Mouse (Mus musculus) liver, embryonic 15.5 days (tissue): ENCODE results near the gene Wdr81. TPM values are rescaled to one million over a fixed set of nuclear protein-coding genes. Genes with fewer than 3 reads are reported as not detected.
A peak's percentile ranks its signal among the peaks of the same experiment; 100 is the strongest.

Experiments used
- ATAC-seq: fragments of 200-750 bp; cut with Nextera tagmentation; 2 replicates; pipeline ENCODE4 v1.8.0; 2017; ENCODE audit warnings: moderate number of reproducible peaks, mild to moderate bottlenecking, moderate library complexity; ENCODE audit not compliant: insufficient read depth
- H3K27ac ChIP-seq: fragments of 300-500 bp; sonication (generic); replicated peaks from 2 replicates; pipeline ENCODE4 v1.5.1; 2015; ENCODE audit warnings: mild to moderate bottlenecking, inconsistent platforms
- H3K27me3 ChIP-seq: fragments of 300-500 bp; sonication (generic); 2 replicates; pipeline ENCODE4 v1.6.1; 2015; ENCODE audit warnings: mild to moderate bottlenecking, inconsistent platforms
- H3K36me3 ChIP-seq: fragments of 300-500 bp; sonication (generic); replicated peaks from 2 replicates; pipeline ENCODE4 v1.6.1; 2015; ENCODE audit warnings: moderate library complexity, mild to moderate bottlenecking, inconsistent platforms
- H3K4me1 ChIP-seq: fragments of 300-500 bp; sonication (generic); replicated peaks from 2 replicates; pipeline ENCODE4 v1.6.1; 2015; ENCODE audit warnings: inconsistent platforms
- H3K4me2 ChIP-seq: fragments of 300-500 bp; sonication (generic); 2 replicates; pipeline ENCODE4 v1.6.1; 2015; ENCODE audit warnings: moderate library complexity, mild to moderate bottlenecking, inconsistent platforms
- H3K4me3 ChIP-seq: fragments of 300-500 bp; sonication (generic); replicated peaks from 2 replicates; pipeline ENCODE4 v1.5.1; 2015; ENCODE audit warnings: mild to moderate bottlenecking, inconsistent platforms
- H3K9ac ChIP-seq: fragments of 300-500 bp; sonication (generic); 2 replicates; pipeline ENCODE4 v1.6.1; 2015; ENCODE audit warnings: moderate library complexity, mild to moderate bottlenecking, inconsistent platforms
- H3K9me3 ChIP-seq: fragments of 300-500 bp; sonication (generic); replicated peaks from 2 replicates; pipeline ENCODE4 v1.6.1; 2016; ENCODE audit warnings: inconsistent platforms
- WGBS: fragments of 180-500 bp; shearing (Covaris S2); methylation state at CpG from one replicate; pipeline ENCODE4 v1.1.7; 2015; ENCODE audit warnings: mixed read lengths; ENCODE audit not compliant: insufficient replicate concordance; 5-methylcytosine and 5-hydroxymethylcytosine counted together
- polyA plus RNA-seq: library from polyadenylated mRNA; unstranded; fragments of >200 nt; fragmentation: Nextera tagmentation; extraction: Ambion mirVana; gene quantifications from 2 replicates; pipeline ENCODE4 v1.2.1, GENCODE M21; 2015

Wdr81 gene
- polyA plus RNA-seq, 1 experiment from 2014 or later, result 21.0 TPM

DNA sequence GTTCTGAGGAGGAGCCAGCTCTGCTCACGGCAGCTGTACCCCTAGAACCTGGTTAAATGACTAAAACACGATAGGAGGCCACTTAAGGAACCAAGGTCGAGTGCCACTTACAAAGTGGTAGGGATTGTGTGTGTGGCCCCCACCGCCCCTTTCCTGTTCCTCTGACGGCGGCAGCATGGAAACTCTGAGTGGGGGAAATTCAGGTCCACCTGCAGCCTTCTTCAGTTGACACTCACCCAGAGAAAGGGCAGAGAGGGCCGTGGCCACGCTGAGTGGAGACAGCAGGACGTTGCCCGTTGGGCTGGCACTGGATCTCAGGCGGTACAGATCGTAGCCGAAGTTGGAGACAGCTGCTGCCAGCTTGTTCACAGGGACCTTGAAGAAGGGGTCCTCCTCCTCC, 38.5 kb downstream of the Wdr81 start:
- H3K27ac ChIP-seq, result no peak overlapping the region
- peaks cover 3% of the 10 kb centered on the region; the same call in 1 of the 2 replicates for H3K4me1 ChIP-seq

DNA sequence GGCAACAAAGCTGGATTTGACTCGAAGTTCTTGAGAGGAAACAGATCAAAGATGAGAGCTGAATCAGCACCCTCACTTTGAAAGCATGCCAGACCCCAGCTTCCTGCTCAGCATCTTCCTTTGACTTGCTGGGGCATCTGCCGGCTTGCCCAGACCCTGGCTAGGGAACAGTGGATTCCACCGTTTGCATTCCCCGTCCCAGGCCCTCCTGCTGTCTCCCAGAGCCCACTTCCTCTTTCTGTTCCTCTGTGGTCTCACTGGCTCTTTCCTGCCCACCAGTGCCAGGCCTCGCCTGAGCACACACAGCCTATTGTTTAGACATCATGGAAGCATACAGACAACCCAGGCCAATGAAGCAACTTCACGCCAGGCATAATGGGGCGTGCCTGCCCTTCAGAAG, 39.4 kb downstream of the Wdr81 start:
- Histone ChIP-seq H3K27me3 (no peaks in the 10 kb centered on the region), H3K4me2 (no peak overlapping the region), H3K4me3 (no peak overlapping the region), H3K9ac (no peak overlapping the region), H3K27ac (no peak overlapping the region), H3K4me1 (no peaks in the 10 kb centered on the region; the same call in 1 of the 2 replicates), H3K9me3 (no peaks in the 10 kb centered on the region), H3K36me3 (peaks cover 12% of the 10 kb centered on the region; the same call in 1 of the 2 replicates)
- 16% methylated on average over 7 of the region's 7 CpGs for WGBS
- no peak for ATAC-seq

More for the DNA sequence above, 38.5 kb downstream of the Wdr81 start:
- Histone ChIP-seq H3K4me2 (no peak overlapping the region), H3K4me3 (no peak overlapping the region), H3K36me3 (peaks cover 12% of the 10 kb centered on the region; the same call in 1 of the 2 replicates), H3K9ac (no peak overlapping the region), H3K27me3 (no peaks in the 10 kb centered on the region; the same call in 1 of the 2 replicates), H3K9me3 (no peaks in the 10 kb centered on the region)
- ATAC-seq, result no peak
- 55% methylated on average over 13 of the region's 13 CpGs for WGBS

DNA sequence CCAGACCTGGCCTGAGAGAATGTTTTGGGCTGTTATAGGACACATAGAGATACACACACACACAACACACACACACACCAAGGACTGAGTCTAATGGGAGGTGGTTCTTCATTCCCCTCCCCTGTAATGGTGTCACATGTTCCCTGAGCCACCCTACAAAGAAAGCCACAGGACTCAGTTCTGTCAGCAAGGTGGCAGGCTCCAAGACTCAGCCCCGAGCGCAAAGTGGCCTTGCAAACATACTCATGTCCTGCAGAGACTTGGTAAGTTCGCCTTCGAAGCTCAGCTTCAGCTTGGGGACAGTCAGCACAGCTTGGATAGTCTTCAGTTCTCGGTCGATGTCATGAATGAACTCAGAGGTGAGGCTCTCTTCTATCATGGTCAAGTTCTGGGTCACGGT, 43.9 kb downstream of the Wdr81 start:
- no peak overlapping the region for H3K9ac ChIP-seq
- no peak for ATAC-seq
- 74% methylated on average over 7 of the region's 7 CpGs for WGBS
- H3K4me3 ChIP-seq, result no peak overlapping the region
- H3K4me1 ChIP-seq, result no peaks in the 10 kb centered on the region; the same call in 1 of the 2 replicates
- no peak overlapping the region for H3K4me2 ChIP-seq
- H3K27me3 ChIP-seq, result no peaks in the 10 kb centered on the region
- no peak overlapping the region for H3K27ac ChIP-seq
- no peaks in the 10 kb centered on the region for H3K9me3 ChIP-seq
- peaks cover 12% of the 10 kb centered on the region; the same call in 1 of the 2 replicates for H3K36me3 ChIP-seq

DNA sequence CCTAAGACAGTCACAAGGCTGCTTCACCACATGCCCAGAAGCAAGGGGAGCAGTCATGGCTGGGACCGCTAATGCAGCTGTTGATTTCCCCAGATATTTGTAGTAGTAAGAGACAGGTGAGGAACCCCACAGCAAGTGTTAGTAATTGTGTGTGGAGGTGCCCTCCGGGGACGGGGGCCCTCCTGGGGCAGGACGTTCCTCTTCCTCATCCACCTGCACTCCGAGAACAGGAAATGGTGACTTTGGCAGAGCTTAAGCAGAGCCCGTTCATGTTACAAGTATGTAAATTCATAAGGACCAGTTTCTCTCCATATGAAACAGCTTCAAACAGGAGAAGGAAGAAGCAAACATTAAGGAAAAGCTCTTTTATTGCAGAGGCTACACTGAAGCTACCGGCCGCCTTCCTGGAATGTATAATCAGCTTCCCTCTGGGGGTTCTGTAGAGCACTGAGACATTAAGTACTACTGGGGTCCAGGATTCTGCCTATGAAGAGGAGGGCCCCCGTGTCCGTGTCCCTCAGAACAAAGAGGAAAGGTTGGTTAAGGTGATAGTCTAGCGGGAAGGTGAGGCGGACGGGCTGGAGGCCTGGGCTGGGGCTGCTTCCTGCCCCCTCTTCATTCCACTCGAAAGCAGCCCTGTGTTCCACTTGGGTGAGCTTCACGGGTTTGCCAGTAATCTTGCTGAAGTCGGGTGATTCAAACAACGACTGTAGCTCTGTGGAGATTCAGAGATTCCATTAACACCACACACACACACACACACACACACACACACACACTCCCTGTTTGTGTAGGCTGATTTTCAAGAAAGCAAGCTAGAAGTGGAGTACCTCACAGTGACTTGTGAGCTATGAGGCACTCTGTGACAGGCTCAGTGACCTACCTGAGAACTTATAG, 44.6 kb downstream of the Wdr81 start:
- H3K9ac ChIP-seq, result no peak overlapping the region
- H3K9me3 ChIP-seq, result no peaks in the 10 kb centered on the region
- ATAC-seq, result no peak
- H3K36me3 ChIP-seq, result peaks cover 12% of the 10 kb centered on the region; the same call in 1 of the 2 replicates
- WGBS, result 54% methylated on average over 17 of the region's 17 CpGs
- H3K27me3 ChIP-seq, result no peaks in the 10 kb centered on the region
- no peak overlapping the region for H3K27ac ChIP-seq
- no peak overlapping the region for H3K4me3 ChIP-seq
- H3K4me1 ChIP-seq, result no peaks in the 10 kb centered on the region; the same call in 1 of the 2 replicates
- H3K4me2 ChIP-seq, result no peak overlapping the region

GRCm38 (mm10) chr11:75406865-75407264, 47.7 kb downstream of the Wdr81 start:
- Histone ChIP-seq H3K4me1 (peaks cover 14% of the 10 kb centered on the region), H3K27ac (no peak overlapping the region), H3K9me3 (no peaks in the 10 kb centered on the region), H3K4me2 (no peak overlapping the region), H3K9ac (no peak overlapping the region), H3K36me3 (0 out of 2 replicates have a peak, but pooled peaks cover 4% of the 10 kb centered on the region), H3K27me3 (no peaks in the 10 kb centered on the region), H3K4me3 (no peak overlapping the region)
- ATAC-seq, result no peak
- WGBS, result 31% methylated on average over 3 of the region's 3 CpGs

DNA sequence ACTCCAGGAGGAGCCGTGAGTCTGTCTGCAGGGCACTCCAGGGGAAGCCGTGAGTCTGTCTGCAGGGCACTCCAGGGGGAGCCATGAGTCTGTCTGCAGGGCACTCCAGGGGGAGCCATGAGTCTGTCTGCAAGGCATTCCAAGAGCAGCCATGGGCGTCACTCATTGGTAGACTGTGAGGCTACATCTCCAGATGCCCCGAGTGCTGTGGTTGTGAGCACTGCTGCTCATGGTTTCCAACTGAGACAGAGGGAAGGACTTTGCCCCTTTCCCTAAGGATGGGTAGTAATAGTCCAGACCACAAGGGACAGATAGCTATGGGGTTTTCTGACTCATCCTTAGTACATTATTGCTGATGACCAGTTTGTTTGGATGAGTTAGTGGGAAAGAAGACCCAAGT, 48.4 kb downstream of the Wdr81 start:
- peaks cover 14% of the 10 kb centered on the region for H3K4me1 ChIP-seq
- no peak overlapping the region for H3K27ac ChIP-seq
- H3K9ac ChIP-seq, result no peak overlapping the region
- 0 out of 2 replicates have a peak, but pooled peaks cover 2% of the 10 kb centered on the region for H3K36me3 ChIP-seq
- 71% methylated on average over 4 of the region's 4 CpGs for whole genome bisulfite sequencing
- H3K9me3 ChIP-seq, result no peaks in the 10 kb centered on the region
- no peak overlapping the region for H3K4me2 ChIP-seq
- no peak for ATAC-seq
- H3K27me3 ChIP-seq, result no peaks in the 10 kb centered on the region
- no peak overlapping the region for H3K4me3 ChIP-seq

DNA sequence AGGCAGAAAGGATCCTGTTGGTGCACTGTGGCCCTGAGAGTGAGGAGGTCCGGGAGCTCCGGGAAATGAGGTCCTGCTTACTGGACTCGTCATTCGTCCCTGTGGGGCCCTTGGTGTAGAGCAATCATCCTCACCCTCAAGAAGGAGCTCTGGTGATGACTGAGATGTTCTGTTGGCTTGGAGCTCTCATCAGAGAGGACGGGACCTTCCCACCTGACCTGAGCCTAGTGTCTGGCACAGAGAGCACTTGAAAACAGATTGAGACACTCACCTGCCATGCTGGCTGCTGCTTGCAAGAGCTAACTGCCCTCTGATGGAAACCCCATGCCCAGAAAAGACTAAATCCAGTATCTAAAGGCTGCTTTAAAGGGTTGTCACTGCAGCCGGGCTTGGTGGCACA, 49.7 kb downstream of the Wdr81 start:
- Histone ChIP-seq H3K9ac (no peak overlapping the region), H3K4me1 (peaks cover 14% of the 10 kb centered on the region), H3K27me3 (no peaks in the 10 kb centered on the region), H3K36me3 (no peaks in the 10 kb centered on the region; the same call in 1 of the 2 replicates), H3K4me2 (no peak overlapping the region), H3K9me3 (no peaks in the 10 kb centered on the region), H3K27ac (no peak overlapping the region), H3K4me3 (no peak overlapping the region)
- ATAC-seq, result no peak
- 76% methylated on average over 6 of the region's 6 CpGs for WGBS

- Histone ChIP-seq H3K4me1 (peaks cover 14% of the 10 kb centered on the region), H3K4me3 (no peak overlapping the region), H3K9ac (no peak overlapping the region), H3K27ac (no peak overlapping the region), H3K36me3 (no peaks in the 10 kb centered on the region; the same call in 1 of the 2 replicates), H3K4me2 (no peak overlapping the region), H3K9me3 (no peaks in the 10 kb centered on the region), H3K27me3 (no peaks in the 10 kb centered on the region)
- WGBS, result 67% methylated on average over 6 of the region's 6 CpGs
- no peak for ATAC-seq
These were observed 51.0 kb downstream of the Wdr81 start for GRCm38 (mm10) chr11:75403301-75404052.

DNA sequence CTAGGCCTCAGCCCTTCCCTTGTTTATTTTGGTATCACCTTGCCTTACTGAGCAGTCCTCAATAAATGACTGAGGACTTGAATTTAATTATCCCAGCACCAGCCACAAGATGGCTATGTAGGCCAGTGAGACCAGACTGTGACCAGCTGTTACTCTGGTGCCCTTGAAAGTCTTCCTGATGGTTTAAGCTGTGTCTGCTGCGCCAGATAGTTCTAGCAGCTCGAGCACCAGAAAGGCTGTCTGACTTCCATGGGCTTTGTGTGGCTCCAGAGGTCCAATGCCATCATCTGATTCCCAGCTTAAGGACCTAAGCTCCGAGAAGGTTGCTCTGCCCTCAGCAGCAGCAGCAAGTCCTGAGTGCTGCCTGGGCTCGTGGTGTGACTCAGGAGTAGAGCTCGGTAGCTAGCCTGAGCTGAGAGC, 52.2 kb downstream of the Wdr81 start:
- H3K9ac ChIP-seq, result no peak overlapping the region
- peak; percentile 54; the same call in 1 of the 2 replicates for ATAC-seq
- H3K4me1 ChIP-seq, result peaks cover 14% of the 10 kb centered on the region
- no peak overlapping the region for H3K4me3 ChIP-seq
- H3K27me3 ChIP-seq, result no peaks in the 10 kb centered on the region
- no peak overlapping the region for H3K4me2 ChIP-seq
- no peaks in the 10 kb centered on the region; the same call in 1 of the 2 replicates for H3K36me3 ChIP-seq
- 47% methylated on average over 5 of the region's 5 CpGs for WGBS
- peak overlapping the region; percentile 33; the same call in 1 of the 2 replicates for H3K27ac ChIP-seq
- H3K9me3 ChIP-seq, result no peaks in the 10 kb centered on the region

DNA sequence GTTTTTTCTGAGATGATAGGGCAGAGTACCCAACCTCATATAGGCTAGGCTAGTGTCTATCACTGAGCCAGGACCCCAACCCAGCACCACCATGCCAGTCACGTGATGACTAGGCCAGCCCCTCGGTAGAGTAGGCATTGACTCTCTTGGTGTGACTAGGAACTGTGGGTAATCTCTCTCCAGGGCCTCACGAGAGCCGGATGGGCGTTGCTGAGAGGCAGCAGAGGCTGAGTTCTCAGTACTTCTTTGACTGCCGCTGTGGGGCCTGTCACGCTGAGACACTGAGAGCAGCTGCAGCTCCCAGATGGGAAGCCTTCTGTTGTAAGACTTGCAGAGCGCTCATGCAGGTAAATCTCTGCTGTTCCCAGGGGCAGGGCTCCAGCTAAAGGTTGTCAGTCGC, 54.4 kb downstream of the Wdr81 start:
- H3K4me1 ChIP-seq, result peaks cover 14% of the 10 kb centered on the region
- no peak for ATAC-seq
- WGBS, result 77% methylated on average over 9 of the region's 9 CpGs
- H3K4me3 ChIP-seq, result no peak overlapping the region
- H3K27ac ChIP-seq, result no peak overlapping the region
- H3K27me3 ChIP-seq, result no peaks in the 10 kb centered on the region
- no peaks in the 10 kb centered on the region; the same call in 1 of the 2 replicates for H3K36me3 ChIP-seq
- no peak overlapping the region for H3K4me2 ChIP-seq
- no peaks in the 10 kb centered on the region for H3K9me3 ChIP-seq
- no peak overlapping the region for H3K9ac ChIP-seq

- no peak overlapping the region for H3K9ac ChIP-seq
- no peaks in the 10 kb centered on the region; the same call in 1 of the 2 replicates for H3K36me3 ChIP-seq
- H3K9me3 ChIP-seq, result no peaks in the 10 kb centered on the region
- peaks cover 14% of the 10 kb centered on the region for H3K4me1 ChIP-seq
- no peak for ATAC-seq
- no peak overlapping the region for H3K27ac ChIP-seq
- H3K4me2 ChIP-seq, result no peak overlapping the region
- 68% methylated on average over 11 of the region's 11 CpGs for WGBS
- no peaks in the 10 kb centered on the region for H3K27me3 ChIP-seq
- H3K4me3 ChIP-seq, result no peak overlapping the region
These were observed 55.1 kb downstream of the Wdr81 start for GRCm38 (mm10) chr11:75399411-75399841.
